Mouse (Mus musculus) cerebellum, adult 2 months (tissue): ENCODE measurements around the gene Lamb3. TPM values are rescaled to one million over a fixed set of nuclear protein-coding genes. Genes with fewer than 3 reads are reported as not detected.
"Not testable (repeated sequence)": the region's sequence is repeated elsewhere in the genome, so short reads cannot be mapped to it uniquely, and the experiment has no call there.

ENCODE experiments used
- DNase-seq, 2 experiments: peaks; one replicate each; pipeline ENCODE4 v3.0.0; 2021
- H3K27ac ChIP-seq: fragments of 200-500 bp; 2 replicates; pipeline ENCODE4 v1.5.1; 2012; ENCODE audit warnings: low read length, control low read depth, inconsistent platforms; ENCODE audit not compliant: insufficient read depth
- H3K27me3 ChIP-seq: fragments of 200-500 bp; 2 replicates; pipeline ENCODE4 v1.6.1; 2012; ENCODE audit warnings: inconsistent platforms, mild to moderate bottlenecking, low read length, moderate library complexity; ENCODE audit not compliant: control insufficient read depth, insufficient read depth
- H3K4me1 ChIP-seq: fragments of 200-500 bp; 2 replicates; pipeline ENCODE4 v1.6.1; 2011; ENCODE audit warnings: low read length; ENCODE audit not compliant: control insufficient read depth, insufficient read depth
- H3K4me3 ChIP-seq: fragments of 200-500 bp; replicated peaks from 2 replicates; pipeline ENCODE3; 2011; ENCODE audit warnings: mild to moderate bottlenecking, low read depth, low read length, control low read depth; ENCODE audit not compliant: insufficient read depth
- CTCF ChIP-seq: fragments of 200-500 bp; IDR thresholded peaks from 2 replicates; pipeline ENCODE4 v1.5.1; 2011; ENCODE audit warnings: low read depth, mild to moderate bottlenecking, control low read depth, low read length, moderate library complexity, borderline replicate concordance; ENCODE audit not compliant: insufficient read depth
- POLR2A ChIP-seq: fragments of 200-500 bp; IDR thresholded peaks from 2 replicates; pipeline ENCODE4 v1.6.1; 2011; ENCODE audit warnings: low read length, control low read depth, borderline replicate concordance; ENCODE audit not compliant: insufficient read depth
- WGBS: fragments of 180-500 bp; shearing (Covaris S2); methylation state at CpG from one replicate; pipeline ENCODE4 v1.1.7; 2018; 5-methylcytosine and 5-hydroxymethylcytosine counted together
- polyA plus RNA-seq: library from polyadenylated mRNA; depleted of rRNA; stranded (reverse); fragments of >200 nt; gene quantifications from 2 replicates; pipeline ENCODE4 v1.2.3, GENCODE M21; 2012

Gene Lamb3
- polyA plus RNA-seq, 1 experiment: 3.9 TPM

GRCm38 (mm10) chr1:193279492-193279891, 72.0 kb downstream of the Lamb3 start:
- TF ChIP-seq CTCF: no peak
- no peak for TF ChIP-seq POLR2A
- Histone ChIP-seq H3K4me3 (no peak overlapping the region), H3K27ac (no peak overlapping the region), H3K4me1 (no peaks in the 10 kb centered on the region), H3K27me3 (no peaks in the 10 kb centered on the region)
- 92% methylated on average over 4 of the region's 4 CpGs for WGBS
- no peak for DNase-seq

DNA sequence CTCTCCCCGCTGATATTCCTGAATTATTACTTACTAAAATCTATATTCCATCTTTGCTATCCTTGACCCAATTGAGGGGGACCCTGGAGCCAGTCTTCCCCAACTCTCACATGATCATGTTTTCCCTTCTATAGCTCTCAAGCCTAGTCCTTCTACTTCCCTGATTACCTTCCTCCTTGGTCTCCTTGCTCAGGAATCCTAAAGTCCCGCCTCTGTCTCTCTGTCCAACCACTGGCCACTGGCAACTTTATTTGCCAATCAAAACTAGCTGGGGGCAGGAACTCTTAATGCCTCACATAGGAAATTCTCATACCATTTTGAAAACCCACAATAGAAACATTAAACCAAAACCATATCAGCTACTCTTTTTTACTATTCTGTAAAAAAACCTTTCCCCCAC, 73.8 kb downstream of the Lamb3 start:
- Histone ChIP-seq H3K4me1 (no peaks in the 10 kb centered on the region), H3K4me3 (no peak overlapping the region), H3K27me3 (no peaks in the 10 kb centered on the region), H3K27ac (no peak overlapping the region)
- TF ChIP-seq CTCF (no peak), POLR2A (no peak)
- DNase-seq: no peak
- 96% methylated on average over 2 of the region's 2 CpGs for WGBS

DNA sequence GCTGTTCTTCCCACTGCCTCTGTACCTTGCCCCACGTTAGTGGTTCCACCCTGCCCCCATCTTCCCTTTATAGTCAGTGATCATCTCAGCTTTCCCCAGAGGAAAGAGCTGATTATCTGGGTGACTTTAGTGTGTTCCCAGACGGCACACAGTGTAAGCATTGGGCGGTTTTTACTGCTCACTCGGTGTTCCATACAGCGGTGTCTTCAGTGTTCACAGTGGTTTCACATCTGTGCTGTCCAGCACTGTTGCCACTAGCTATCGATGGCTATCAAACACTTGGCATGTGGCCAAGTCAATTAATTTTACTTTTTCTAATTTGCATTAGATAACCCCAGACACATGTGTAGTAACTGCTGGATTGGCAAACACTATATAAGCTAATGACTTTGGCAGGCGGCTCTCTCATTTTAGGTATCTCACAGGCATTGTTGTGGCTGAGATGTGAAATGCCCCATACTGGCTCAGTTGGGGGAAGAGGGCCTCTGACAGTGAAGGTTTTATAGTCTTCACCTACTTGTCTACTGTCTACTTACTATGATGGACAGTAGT, 76.8 kb downstream of the Lamb3 start:
- no peak for DNase-seq
- 84% methylated on average over 7 of the region's 7 CpGs for WGBS
- H3K27ac ChIP-seq: no peak overlapping the region
- H3K27me3 ChIP-seq: no peaks in the 10 kb centered on the region
- no peaks in the 10 kb centered on the region for H3K4me1 ChIP-seq
- no peak overlapping the region for H3K4me3 ChIP-seq
- TF ChIP-seq CTCF (no peak), POLR2A (no peak)

DNA sequence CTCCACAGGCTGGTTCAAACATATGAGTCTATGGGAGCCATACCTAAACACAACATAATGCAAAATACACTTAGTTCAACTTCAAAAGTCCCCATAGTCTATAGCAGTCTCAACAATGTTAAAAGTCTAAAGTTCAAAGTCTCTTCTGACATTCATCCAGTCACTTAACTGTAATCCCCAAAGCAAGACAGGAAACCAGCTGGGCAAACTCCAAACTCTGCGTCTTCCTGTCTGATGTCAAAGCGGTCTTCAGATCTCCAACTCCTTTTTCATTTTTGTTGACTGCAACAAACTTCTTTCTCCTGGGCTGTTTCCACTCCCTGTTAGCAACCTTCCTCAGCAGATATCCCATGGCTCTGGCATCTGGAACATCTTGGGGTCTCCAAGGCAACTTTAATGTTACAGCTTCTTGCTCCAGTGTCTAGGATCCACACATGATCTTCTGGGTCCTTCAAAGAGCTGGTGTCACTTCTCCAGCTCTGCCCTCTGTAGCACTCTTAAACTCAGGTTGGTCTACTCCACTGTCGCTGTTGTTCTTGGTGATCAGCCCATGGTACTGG, 78.3 kb downstream of the Lamb3 start:
- not testable (repeated sequence) for DNase-seq, H3K27ac ChIP-seq, H3K4me1 ChIP-seq, H3K27me3 ChIP-seq, H3K4me3 ChIP-seq
- WGBS: 98% methylated on average over 3 of the region's 3 CpGs

DNA sequence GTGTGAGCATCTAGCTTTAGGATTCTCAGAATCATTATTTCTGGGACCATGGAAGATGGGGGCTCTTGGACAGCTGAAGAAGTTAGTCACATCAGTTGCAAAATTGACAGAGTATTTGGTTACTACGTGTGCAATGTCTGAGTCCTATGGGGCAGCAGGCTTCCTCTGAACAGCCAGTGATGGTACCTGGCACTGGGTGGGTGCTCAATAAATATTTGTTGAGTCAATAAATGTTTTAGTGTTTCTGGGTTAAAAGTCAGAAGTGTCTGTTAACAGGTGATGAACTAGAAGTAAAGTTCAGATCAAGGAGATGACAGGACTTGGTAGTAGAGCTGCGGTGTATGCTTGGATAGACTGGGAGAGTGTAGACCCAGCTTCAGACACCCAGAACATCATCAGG, 80.1 kb downstream of the Lamb3 start:
- Histone ChIP-seq H3K27me3 (no peaks in the 10 kb centered on the region), H3K4me1 (no peaks in the 10 kb centered on the region), H3K27ac (no peak overlapping the region), H3K4me3 (no peak overlapping the region)
- 90% methylated on average over 2 of the region's 2 CpGs for WGBS
- TF ChIP-seq CTCF: no peak
- no peak for TF ChIP-seq POLR2A
- no peak for DNase-seq

DNA sequence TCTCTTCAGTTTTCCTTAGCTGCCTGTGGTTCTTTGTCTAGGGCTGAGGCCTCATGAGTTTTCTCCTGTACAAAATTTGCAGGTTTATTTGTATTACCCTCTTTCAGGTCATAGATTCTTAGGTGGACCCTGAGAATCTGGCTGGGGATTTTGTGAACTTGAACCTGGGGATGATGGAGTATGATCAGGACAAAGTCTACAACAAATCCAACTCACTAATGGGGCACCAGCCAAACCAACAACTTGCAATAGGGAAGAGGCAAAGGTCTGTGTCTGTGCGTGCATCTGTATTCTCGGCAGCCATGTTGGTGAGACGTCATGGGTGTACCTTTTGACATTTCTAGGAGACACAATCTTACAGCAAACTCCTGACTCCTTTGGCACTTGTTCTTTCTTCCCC, 81.6 kb downstream of the Lamb3 start:
- 91% methylated on average over 3 of the region's 3 CpGs for WGBS
- no peaks in the 10 kb centered on the region for H3K4me1 ChIP-seq
- H3K4me3 ChIP-seq: no peak overlapping the region
- no peaks in the 10 kb centered on the region for H3K27me3 ChIP-seq
- DNase-seq: no peak
- no peak overlapping the region for H3K27ac ChIP-seq
- TF ChIP-seq CTCF (no peak), POLR2A (no peak)

- no peaks in the 10 kb centered on the region for H3K27me3 ChIP-seq
- H3K4me1 ChIP-seq: no peaks in the 10 kb centered on the region
- DNase-seq: no peak
- H3K4me3 ChIP-seq: no peak overlapping the region
- WGBS: 92% methylated on average over 5 of the region's 5 CpGs
- TF ChIP-seq CTCF: no peak
- TF ChIP-seq POLR2A: no peak
- H3K27ac ChIP-seq: no peak overlapping the region
Measured at GRCm38 (mm10) chr1:193289914-193290313, 82.4 kb downstream of the Lamb3 start.

GRCm38 (mm10) chr1:193290686-193291085, 83.2 kb downstream of the Lamb3 start:
- TF ChIP-seq CTCF: no peak
- TF ChIP-seq POLR2A: no peak
- Histone ChIP-seq H3K4me1 (peaks cover under 1% of the 10 kb centered on the region; the same call in 1 of the 2 replicates), H3K27me3 (no peaks in the 10 kb centered on the region), H3K4me3 (no peak overlapping the region), H3K27ac (no peak overlapping the region)
- DNase-seq: no peak
